Mouse (Mus musculus) liver, embryonic 14.5 days (tissue): Measurements from ENCODE around the gene Vmn1r39. TPM values are rescaled to one million over a fixed set of nuclear protein-coding genes. Genes with fewer than 3 reads are reported as not detected.

Source experiments
- ATAC-seq: fragments of 200-750 bp; cut with Nextera tagmentation; 2 replicates; pipeline ENCODE4 v1.8.0; 2017; ENCODE audit warnings: moderate number of reproducible peaks, mild to moderate bottlenecking, moderate library complexity; ENCODE audit not compliant: insufficient read depth
- DNase-seq, 3 experiments: peaks; one replicate each; pipeline ENCODE4 v3.0.0-alpha.2; 2012 to 2013; ENCODE audit warnings: low read depth in 3 of 3, low spot score in 3 of 3
- H3K27ac ChIP-seq: fragments of 300-500 bp; sonication (generic); 2 replicates; pipeline ENCODE4 v1.5.1; 2014; ENCODE audit warnings: moderate library complexity, mild to moderate bottlenecking, control low read depth, inconsistent platforms
- H3K27me3 ChIP-seq: fragments of 300-500 bp; sonication (generic); 2 replicates; pipeline ENCODE4 v1.6.1; 2014; ENCODE audit warnings: mild to moderate bottlenecking, low read length, moderate library complexity; ENCODE audit not compliant: control insufficient read depth, insufficient read depth
- H3K36me3 ChIP-seq: fragments of 300-500 bp; sonication (generic); replicated peaks from 2 replicates; pipeline ENCODE4 v1.6.1; 2014; ENCODE audit warnings: low read depth; ENCODE audit not compliant: control insufficient read depth, insufficient read depth
- H3K4me1 ChIP-seq, 2 experiments: fragments of 200-500 bp in 1 of 2; fragments of 300-500 bp in 1 of 2; sonication (generic) in 1 of 2; replicated peaks; 2 replicates each; pipeline ENCODE4 v1.6.1; 2012 to 2014; ENCODE audit warnings: antibody characterized with exemption in 1 of 2, inconsistent platforms in 1 of 2, low read length in 1 of 2; ENCODE audit not compliant: control insufficient read depth in 2 of 2, insufficient read depth in 2 of 2
- H3K4me2 ChIP-seq: fragments of 300-500 bp; sonication (generic); 2 replicates; pipeline ENCODE4 v1.6.1; 2014; ENCODE audit warnings: low read depth, mild to moderate bottlenecking, control low read depth, moderate library complexity
- H3K4me3 ChIP-seq, 2 experiments: fragments of 200-500 bp in 1 of 2; fragments of 300-500 bp in 1 of 2; sonication (generic) in 1 of 2; 2 replicates each; pipeline ENCODE4 v1.5.1; 2012 to 2014; ENCODE audit warnings: low read depth in 2 of 2, low read length in 2 of 2, mild to moderate bottlenecking in 2 of 2, control low read depth in 1 of 2, inconsistent platforms in 1 of 2, moderate library complexity in 1 of 2; ENCODE audit not compliant: insufficient read depth in 1 of 2
- H3K9ac ChIP-seq: fragments of 300-500 bp; sonication (generic); replicated peaks from 2 replicates; pipeline ENCODE4 v1.6.1; 2014; ENCODE audit warnings: mild to moderate bottlenecking, control low read depth, moderate library complexity
- H3K9me3 ChIP-seq: fragments of 300-500 bp; sonication (generic); 2 replicates; pipeline ENCODE4 v1.6.1; 2016; ENCODE audit warnings: low read length, mixed read lengths; ENCODE audit not compliant: control insufficient read depth
- CTCF ChIP-seq: IDR thresholded peaks from 2 replicates; pipeline ENCODE4 v1.5.1; 2016; ENCODE audit warnings: antibody characterized with exemption, low read depth, control low read depth
- EP300 ChIP-seq: IDR thresholded peaks from 2 replicates; pipeline ENCODE4 v1.6.1; 2016; ENCODE audit warnings: antibody characterized with exemption, low read depth
- WGBS: fragments of 180-500 bp; shearing (Covaris S2); extraction: QIAGEN DNeasy Blood & Tissue Kit; methylation state at CpG from one replicate; pipeline ENCODE4 v1.1.7; 2014; ENCODE audit not compliant: insufficient replicate concordance; 5-methylcytosine and 5-hydroxymethylcytosine counted together
- polyA plus RNA-seq, 2 experiments: library from polyadenylated mRNA; depleted of rRNA in 1 of 2; stranded (reverse) in 1 of 2; unstranded in 1 of 2; fragments of >200 nt; fragmentation: Nextera tagmentation in 1 of 2; extraction: Ambion mirVana in 1 of 2; gene quantifications; 2 replicates each; pipeline versions ENCODE4 v1.2.1 to v1.2.3; 2012 to 2014

Vmn1r39 gene
- polyA plus RNA-seq (2012; rRNA removed) (not detected in 2 replicates), polyA plus RNA-seq (2014; fragmentation: Nextera tagmentation; extraction: Ambion mirVana) (not detected in 2 replicates)

DNA sequence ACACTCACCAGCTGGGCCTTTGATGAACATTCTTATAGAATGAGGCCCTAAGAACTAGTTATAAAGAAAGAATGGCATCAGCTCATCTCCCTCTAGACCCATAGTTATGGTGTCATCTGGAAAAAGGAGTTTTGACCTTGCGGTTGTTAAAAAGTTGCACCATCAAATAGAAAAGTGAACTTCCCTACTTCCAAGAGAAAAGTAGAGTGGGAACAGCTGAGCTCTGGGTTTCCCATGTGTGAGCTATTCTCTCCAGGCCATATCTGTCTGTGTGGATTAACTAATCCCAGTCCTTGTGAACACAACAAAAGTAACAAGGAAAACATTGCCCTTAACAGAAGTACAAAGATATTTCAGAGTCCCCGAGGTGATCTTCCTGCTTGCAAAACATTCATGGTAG, at the start of gene Vmn1r39:
Vmn1r39 (minus strand) TSS at position 101 of the 400 bp plus-strand sequence.
- no peak for TF ChIP-seq EP300
- TF ChIP-seq CTCF: no peak
- no peak within 1 kb of the TSS for H3K4me3 ChIP-seq
- no peaks in the 10 kb centered on the region for H3K4me1 ChIP-seq
- DNase-seq: no peak
- no peaks in the 10 kb centered on the region for H3K27me3 ChIP-seq
- 66% methylated on average over 2 of the region's 2 CpGs for WGBS
- H3K4me2 ChIP-seq: no peak within 1 kb of the TSS
- H3K9ac ChIP-seq: no peak within 1 kb of the TSS
- no peaks in the 10 kb centered on the region for H3K36me3 ChIP-seq
- no peaks in the 10 kb centered on the region for H3K9me3 ChIP-seq
- no peak within 1 kb of the TSS for H3K27ac ChIP-seq
- no peak for ATAC-seq

DNA sequence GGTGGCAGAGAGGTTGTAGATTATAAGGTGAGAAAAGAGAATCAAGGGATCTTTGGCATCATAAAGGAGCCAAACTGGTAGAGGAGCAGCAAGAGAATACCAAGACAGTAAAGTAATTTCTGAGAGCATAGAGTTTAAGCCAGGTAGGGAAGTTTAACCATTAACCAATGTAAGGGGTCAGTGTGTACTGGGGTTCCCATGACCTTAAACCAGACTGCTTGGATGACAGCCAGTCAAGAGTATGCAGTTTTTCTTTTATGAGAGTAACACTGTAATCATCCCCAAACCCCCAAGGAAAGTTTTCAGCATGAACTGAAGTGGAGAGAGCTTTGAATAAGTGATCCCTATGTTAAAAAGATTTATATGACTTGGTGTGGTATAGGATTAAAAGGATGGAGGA, 49.0 kb upstream of the Vmn1r39 start:
- Histone ChIP-seq H3K4me1 (no peaks in the 10 kb centered on the region), H3K27ac (no peak overlapping the region), H3K4me3 (no peak overlapping the region), H3K9ac (no peak overlapping the region), H3K4me2 (no peak overlapping the region), H3K27me3 (no peaks in the 10 kb centered on the region), H3K9me3 (no peaks in the 10 kb centered on the region), H3K36me3 (no peaks in the 10 kb centered on the region)
- ATAC-seq (no peak), DNase-seq (no peak)
- no peak for TF ChIP-seq EP300
- TF ChIP-seq CTCF: no peak

DNA sequence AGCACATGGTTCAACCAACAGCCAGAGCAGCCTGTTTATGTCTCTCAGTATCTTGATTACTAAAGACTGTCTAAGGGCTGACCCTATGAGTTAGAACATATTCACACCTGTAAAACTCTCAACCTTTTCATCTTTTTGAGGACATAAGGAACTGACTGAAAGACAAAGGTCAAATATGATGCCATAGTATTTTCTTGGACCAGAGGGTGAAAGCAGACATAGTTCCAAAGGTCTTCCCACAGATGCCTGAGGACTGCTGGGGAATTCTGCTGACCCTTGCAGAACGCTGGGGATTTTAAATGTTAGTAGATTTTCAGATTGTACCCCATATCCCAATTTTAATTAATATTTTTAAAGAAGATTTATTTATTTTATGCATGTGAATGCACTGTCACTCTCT, 47.9 kb upstream of the Vmn1r39 start:
- H3K27ac ChIP-seq: no peak overlapping the region
- ATAC-seq: no peak
- no peak overlapping the region for H3K9ac ChIP-seq
- H3K4me1 ChIP-seq: no peaks in the 10 kb centered on the region
- H3K27me3 ChIP-seq: no peaks in the 10 kb centered on the region
- DNase-seq: no peak
- TF ChIP-seq CTCF (no peak), EP300 (no peak)
- WGBS: 56% methylated on average over 1 of the region's 1 CpGs
- H3K4me3 ChIP-seq: no peak overlapping the region
- H3K36me3 ChIP-seq: no peaks in the 10 kb centered on the region
- no peaks in the 10 kb centered on the region for H3K9me3 ChIP-seq
- H3K4me2 ChIP-seq: no peak overlapping the region

DNA sequence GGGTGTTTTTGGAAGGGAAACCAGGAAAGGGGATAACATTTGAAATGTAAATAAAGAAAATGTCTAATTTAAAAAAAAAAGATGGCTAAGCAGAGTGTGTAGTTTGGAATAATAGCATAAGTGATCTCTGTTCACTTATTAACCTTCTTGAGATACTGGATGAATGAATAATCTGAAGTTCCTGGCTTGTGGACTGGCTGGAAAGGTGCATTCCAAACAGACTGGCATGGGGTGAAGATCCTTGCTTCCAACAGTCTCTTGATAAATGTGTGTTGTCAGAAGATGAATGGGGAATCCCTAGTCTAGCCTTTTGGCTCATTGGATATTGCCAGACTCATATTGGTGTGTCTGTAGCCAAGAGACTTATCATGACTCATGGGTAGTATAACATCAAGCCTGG, 45.8 kb upstream of the Vmn1r39 start:
- DNase-seq (no peak), ATAC-seq (no peak)
- Histone ChIP-seq H3K4me2 (no peak overlapping the region), H3K27me3 (no peaks in the 10 kb centered on the region), H3K4me1 (no peaks in the 10 kb centered on the region), H3K9ac (no peak overlapping the region), H3K27ac (no peak overlapping the region), H3K9me3 (no peaks in the 10 kb centered on the region), H3K36me3 (no peaks in the 10 kb centered on the region), H3K4me3 (no peak overlapping the region)
- TF ChIP-seq EP300 (no peak), CTCF (no peak)

DNA sequence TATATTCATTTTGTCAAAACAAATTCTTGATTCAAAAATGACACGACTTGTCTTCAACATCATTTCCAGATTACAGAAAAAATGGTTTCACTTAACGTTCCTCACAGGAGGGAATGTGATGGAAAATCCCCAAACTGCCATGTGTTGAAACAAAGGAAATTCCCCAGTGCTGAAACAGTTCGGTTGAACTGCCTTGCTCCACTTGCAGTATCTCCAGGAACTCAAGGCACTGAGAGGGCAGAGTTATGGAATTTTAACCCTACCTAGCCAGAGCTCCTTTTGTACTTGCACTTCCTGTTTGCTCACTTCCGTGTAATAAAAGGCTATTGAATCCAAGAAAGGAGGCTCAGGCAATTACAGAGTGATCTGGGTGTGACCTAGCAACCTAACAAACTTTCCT, 38.5 kb upstream of the Vmn1r39 start:
- no peaks in the 10 kb centered on the region for H3K36me3 ChIP-seq
- H3K9ac ChIP-seq: no peak overlapping the region
- ATAC-seq (no peak), DNase-seq (no peak)
- no peaks in the 10 kb centered on the region for H3K4me1 ChIP-seq
- no peaks in the 10 kb centered on the region for H3K9me3 ChIP-seq
- H3K4me2 ChIP-seq: no peak overlapping the region
- WGBS: 25% methylated on average over 4 of the region's 4 CpGs
- H3K4me3 ChIP-seq: no peak overlapping the region
- TF ChIP-seq EP300: no peak
- TF ChIP-seq CTCF: no peak
- H3K27ac ChIP-seq: no peak overlapping the region
- H3K27me3 ChIP-seq: no peaks in the 10 kb centered on the region
